Mouse (Mus musculus) ES-Bruce4 (cell line): ENCODE results near the gene Ambra1. TPM values are rescaled to one million over a fixed set of nuclear protein-coding genes. Genes with fewer than 3 reads are reported as not detected.

ENCODE experiments used
- H3K27ac ChIP-seq: 2 replicates; pipeline ENCODE4 v1.5.1; 2012; ENCODE audit warnings: low read length, inconsistent platforms; ENCODE audit not compliant: insufficient read depth
- H3K27me3 ChIP-seq: 2 replicates; pipeline ENCODE4 v1.6.1; 2012; ENCODE audit warnings: mild to moderate bottlenecking, low read length, inconsistent platforms; ENCODE audit not compliant: control insufficient read depth, poor library complexity, insufficient read depth, severe bottlenecking
- H3K36me3 ChIP-seq: 2 replicates; pipeline ENCODE4 v1.6.1; 2012; ENCODE audit warnings: inconsistent platforms, mild to moderate bottlenecking, low read length, moderate library complexity; ENCODE audit not compliant: control insufficient read depth, poor library complexity, insufficient read depth, severe bottlenecking
- H3K4me1 ChIP-seq: one replicate; pipeline ENCODE4 v1.8.1; 2011; ENCODE audit warnings: low read length; ENCODE audit not compliant: control insufficient read depth, insufficient read depth
- H3K4me3 ChIP-seq: 2 replicates; pipeline ENCODE4 v1.5.1; 2011; ENCODE audit warnings: low read depth, mild to moderate bottlenecking, low read length
- H3K9ac ChIP-seq: 2 replicates; pipeline ENCODE4 v1.6.1; 2012; ENCODE audit warnings: low read depth, mild to moderate bottlenecking, inconsistent platforms; ENCODE audit not compliant: poor library complexity, severe bottlenecking
- H3K9me3 ChIP-seq: replicated peaks from 2 replicates; pipeline ENCODE4 v1.6.1; 2012; ENCODE audit warnings: mild to moderate bottlenecking, low read length, inconsistent platforms; ENCODE audit not compliant: control insufficient read depth, poor library complexity, insufficient read depth, severe bottlenecking
- CTCF ChIP-seq: IDR thresholded peaks from one replicate; pipeline ENCODE4 v1.8.1; 2011; ENCODE audit warnings: low read depth, low read length
- EP300 ChIP-seq: IDR thresholded peaks from 2 replicates; pipeline ENCODE4 v1.6.1; 2011; ENCODE audit warnings: low read depth, low read length; ENCODE audit not compliant: insufficient read depth
- POLR2A ChIP-seq: IDR thresholded peaks from one replicate; pipeline ENCODE4 v1.8.1; 2011; ENCODE audit warnings: low read length; ENCODE audit not compliant: insufficient read depth
- polyA plus RNA-seq: library from polyadenylated mRNA; stranded (reverse); fragments of >200 nt; gene quantifications from 2 replicates; pipeline ENCODE4 v1.2.4, GENCODE M21; 2011; ENCODE audit warnings: low read depth; ENCODE audit not compliant: missing spikeins, insufficient read depth, insufficient read length

Gene Ambra1
- polyA plus RNA-seq, 1 experiment: 43.1 TPM

DNA sequence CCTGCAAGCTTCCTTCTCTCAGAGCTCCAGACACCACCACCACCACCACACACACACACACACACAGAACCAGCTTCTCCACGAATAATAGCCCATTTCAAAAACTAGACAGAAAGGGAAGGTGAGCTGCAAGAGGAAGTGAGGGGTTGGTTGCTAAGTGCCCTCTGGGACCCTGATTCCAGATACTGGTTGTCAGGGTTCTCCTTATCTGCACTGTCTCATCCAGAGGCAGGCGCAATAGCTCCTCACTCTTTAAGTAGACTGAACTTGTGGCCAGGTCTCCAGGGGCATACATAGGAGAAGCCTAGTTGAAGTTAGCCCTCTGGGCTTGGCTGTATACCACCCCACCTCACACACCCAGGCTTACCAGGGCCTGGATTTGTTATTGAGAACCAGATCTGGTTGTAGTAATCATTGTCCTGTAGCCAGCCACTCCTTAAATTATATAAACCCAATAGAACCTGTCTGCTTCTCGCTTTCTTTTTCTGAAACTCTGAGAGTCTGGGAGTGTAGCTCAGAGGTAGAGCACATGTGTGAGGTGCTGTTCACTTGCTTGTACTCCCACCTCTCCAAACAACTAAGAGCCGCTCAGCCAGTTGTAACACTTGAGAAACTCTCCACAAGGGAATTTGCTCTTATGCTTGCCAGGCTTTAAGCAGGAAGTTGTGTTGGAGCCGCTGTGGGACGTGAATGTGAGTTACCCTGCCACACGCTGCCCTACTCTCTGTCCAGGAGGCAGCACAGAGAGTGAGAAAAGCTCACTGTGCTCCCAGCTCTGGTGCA is 183.6 kb downstream of the Ambra1 start:
- no peak overlapping the region for H3K4me3 ChIP-seq
- TF ChIP-seq EP300 (no peak), POLR2A (no peak)
- H3K9ac ChIP-seq: no peak overlapping the region
- no peak overlapping the region for H3K27ac ChIP-seq
- H3K27me3 ChIP-seq: no peaks in the 10 kb centered on the region
- peaks cover 13% of the 10 kb centered on the region; the same call in 1 of the 2 replicates for H3K36me3 ChIP-seq
- no peaks in the 10 kb centered on the region for H3K9me3 ChIP-seq
- H3K4me1 ChIP-seq: peaks cover 2% of the 10 kb centered on the region

DNA sequence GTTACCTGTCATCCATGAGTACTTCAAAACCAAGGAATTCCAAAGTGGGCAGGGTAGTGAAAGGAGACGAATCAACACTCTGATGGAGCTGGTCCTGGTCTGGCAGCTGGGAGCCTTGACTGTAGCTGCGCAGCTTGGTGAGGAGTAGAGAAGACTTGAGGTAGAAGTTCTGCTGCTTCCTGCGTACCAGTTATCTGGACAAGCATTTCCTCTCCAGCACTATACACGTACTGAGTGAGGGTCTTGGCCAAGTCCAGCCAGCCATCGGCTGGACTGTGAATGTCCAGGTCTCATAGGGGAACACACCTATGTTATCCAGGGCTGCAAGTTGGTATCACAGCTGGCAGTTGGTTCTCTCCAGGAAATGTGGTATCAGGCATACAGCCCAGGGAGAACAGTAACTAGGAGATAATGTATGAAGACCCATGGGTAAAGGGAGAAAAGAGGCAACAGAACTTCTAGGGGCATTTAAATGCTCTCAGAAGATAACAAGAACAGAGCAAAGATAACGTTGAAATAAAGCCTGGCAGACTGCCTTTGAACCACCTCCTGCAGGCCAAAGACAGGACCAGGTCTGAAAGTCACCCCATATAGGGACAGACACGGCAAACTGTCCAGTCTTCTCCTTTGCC is 186.5 kb downstream of the Ambra1 start:
- Histone ChIP-seq H3K4me3 (no peak overlapping the region), H3K36me3 (peaks cover 8% of the 10 kb centered on the region; the same call in 1 of the 2 replicates), H3K4me1 (peaks cover 2% of the 10 kb centered on the region), H3K9me3 (no peaks in the 10 kb centered on the region), H3K27me3 (no peaks in the 10 kb centered on the region), H3K27ac (no peak overlapping the region), H3K9ac (no peak overlapping the region)
- TF ChIP-seq POLR2A: no peak
- no peak for TF ChIP-seq CTCF
- TF ChIP-seq EP300: no peak

DNA sequence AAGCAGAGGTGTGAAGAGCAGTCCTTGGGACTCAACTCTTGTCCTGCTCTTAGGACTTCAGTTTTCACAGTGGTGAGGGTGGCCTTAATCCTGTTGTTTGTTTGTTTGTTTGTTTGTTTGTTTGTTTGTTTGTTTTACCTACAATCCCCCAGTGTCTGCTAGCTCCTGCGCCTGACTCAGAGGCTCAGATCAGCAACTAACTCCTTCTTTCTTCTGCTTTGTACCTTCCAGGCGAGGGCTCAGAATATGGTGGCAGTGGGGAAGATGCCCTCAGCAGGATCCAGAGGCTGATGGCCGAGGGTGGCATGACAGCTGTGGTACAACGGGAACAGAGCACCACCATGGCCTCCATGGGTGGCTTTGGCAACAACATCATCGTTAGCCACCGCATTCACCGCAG is 187.2 kb downstream of the Ambra1 start:
- peaks cover 6% of the 10 kb centered on the region; the same call in 1 of the 2 replicates for H3K36me3 ChIP-seq

DNA sequence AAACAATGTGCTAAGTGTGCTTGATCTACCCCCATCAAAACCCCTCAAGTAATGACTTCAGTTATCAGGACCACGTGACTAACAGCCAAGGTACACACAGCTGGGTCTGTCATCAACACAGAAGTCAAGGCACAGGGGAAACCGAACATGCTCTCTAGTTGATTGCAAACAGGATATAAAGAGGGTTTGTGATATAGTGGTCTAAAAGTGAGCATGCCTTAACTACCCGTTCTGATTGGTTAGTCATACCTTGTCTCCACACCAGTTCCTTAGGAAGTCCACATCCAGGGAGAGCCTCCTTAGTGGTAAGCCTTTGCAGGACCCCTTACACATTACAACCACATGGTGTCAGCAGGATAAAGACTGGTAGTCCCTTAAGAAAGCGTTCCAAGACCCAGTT is 190.2 kb downstream of the Ambra1 start:
- Histone ChIP-seq H3K9ac (no peak overlapping the region), H3K27ac (no peak overlapping the region), H3K27me3 (peaks cover 9% of the 10 kb centered on the region; the same call in 1 of the 2 replicates), H3K9me3 (no peaks in the 10 kb centered on the region), H3K4me3 (no peak overlapping the region), H3K4me1 (no peaks in the 10 kb centered on the region), H3K36me3 (no peaks in the 10 kb centered on the region)
- TF ChIP-seq EP300: no peak
- TF ChIP-seq POLR2A: no peak
- no peak for TF ChIP-seq CTCF

More for the DNA sequence above, 187.2 kb downstream of the Ambra1 start:
- Histone ChIP-seq H3K9ac (no peak overlapping the region), H3K9me3 (no peaks in the 10 kb centered on the region), H3K27ac (no peak overlapping the region), H3K4me3 (no peak overlapping the region), H3K4me1 (peaks cover 2% of the 10 kb centered on the region), H3K27me3 (0 out of 2 replicates have a peak, but pooled peaks cover under 1% of the 10 kb centered on the region)
- TF ChIP-seq CTCF: no peak

DNA sequence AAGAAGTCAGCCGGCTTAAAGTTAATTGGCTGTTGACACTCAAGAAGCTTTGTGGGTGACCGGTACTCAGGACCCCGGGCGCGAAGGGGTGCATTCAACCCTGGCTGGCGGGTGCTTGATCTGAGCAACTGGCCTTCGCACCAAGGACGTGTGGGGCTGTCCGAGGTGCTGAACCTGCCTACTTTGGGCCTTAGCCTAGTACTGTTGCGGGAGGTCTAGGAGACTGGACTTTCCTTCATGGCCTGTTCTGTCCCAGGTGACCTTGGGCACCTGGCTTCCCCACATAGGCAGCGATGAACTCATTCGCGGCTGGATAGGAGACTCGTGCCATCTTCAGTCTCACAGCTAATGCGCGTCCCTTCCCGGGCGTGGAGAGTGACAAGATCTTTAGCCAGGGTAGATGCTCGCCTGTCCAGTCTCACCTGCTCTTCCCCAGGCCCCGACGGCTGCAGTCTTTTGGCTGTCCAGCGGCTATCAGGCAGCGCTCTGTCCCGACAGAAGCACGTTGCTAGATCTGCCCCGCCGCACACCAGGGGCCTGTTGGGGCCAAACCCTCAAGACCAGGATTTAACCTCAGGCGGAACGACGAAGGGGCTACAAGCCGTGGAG is 191.4 kb downstream of the Ambra1 start:
- H3K9ac ChIP-seq: no peak overlapping the region
- H3K4me3 ChIP-seq: peak overlapping the region; percentile 10
- H3K9me3 ChIP-seq: no peaks in the 10 kb centered on the region
- H3K27me3 ChIP-seq: peaks cover 9% of the 10 kb centered on the region; the same call in 1 of the 2 replicates
- H3K27ac ChIP-seq: no peak overlapping the region
- peaks cover 2% of the 10 kb centered on the region for H3K4me1 ChIP-seq
- no peak for TF ChIP-seq EP300
- TF ChIP-seq POLR2A: no peak
- TF ChIP-seq CTCF: no peak
- no peaks in the 10 kb centered on the region for H3K36me3 ChIP-seq
